Mouse (Mus musculus): ENCODE measurements around the gene 4933400A11Rik.

DNA sequence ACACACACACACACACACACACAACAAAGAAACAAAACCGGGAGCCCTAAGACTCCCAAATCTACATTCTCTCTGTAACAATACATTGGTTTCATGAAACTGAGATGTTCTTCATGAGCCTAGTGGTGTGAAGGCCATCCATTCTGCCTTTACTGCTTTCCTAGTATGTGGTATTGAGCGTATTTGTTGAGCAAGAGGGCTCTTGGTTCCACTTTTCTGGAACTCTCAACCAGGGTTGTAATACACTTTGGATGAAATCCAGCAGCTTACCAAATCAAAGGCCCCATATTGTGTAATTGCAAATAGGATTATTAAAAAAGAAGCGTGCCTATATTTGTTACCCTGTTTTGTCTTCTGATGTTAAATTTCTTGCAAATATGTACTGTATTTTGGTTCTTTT, 28.3 kb upstream of the 4933400A11Rik start:
- TF ChIP-seq CTCF (IDR thresholded peaks at IDR 0.05; ENCODE audit: low read depth) (no peak), EP300 (IDR thresholded peaks at IDR 0.05; ENCODE audit: low read depth) (no peak)

All from liver, postnatal 0 days (tissue).